Comparison of ENCODE assay signal across 32 mouse cellular contexts in the genomic region with DNA sequence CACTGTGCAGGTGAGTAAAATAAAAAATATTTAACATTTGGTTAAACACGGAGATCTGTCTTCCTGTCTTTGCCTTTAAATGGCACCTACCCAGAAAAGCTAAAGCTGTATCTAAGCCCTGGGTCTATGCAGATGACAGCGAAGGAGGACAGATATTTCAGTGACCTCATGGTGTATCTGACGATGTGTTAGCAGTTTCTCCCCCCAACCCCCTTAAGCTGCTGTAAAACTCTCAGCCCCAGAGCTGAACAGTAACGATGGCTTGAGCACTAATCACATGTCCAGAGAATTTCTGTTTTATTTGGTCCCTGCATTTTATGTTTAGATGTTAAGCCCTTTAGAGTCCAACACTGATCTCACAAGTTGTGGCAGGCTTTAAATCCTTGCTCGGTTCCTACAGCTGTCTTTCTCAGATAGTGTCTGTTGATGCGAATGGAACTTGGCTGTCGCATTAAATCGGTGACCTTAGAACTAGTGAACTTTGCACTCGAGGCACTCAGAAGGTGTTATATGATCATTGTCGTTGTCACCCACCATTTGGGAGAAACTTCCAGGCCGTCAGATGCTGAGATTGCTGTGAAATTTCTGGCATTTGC. TPM values are rescaled to one million over a fixed set of nuclear protein-coding genes. Genes with fewer than 3 reads are reported as not detected.
DNase-seq lines count a peak whose midpoint lies in the region; ATAC-seq and TF ChIP-seq lines count a peak whose summit lies in the region.
"Had no signal": no experiment of that assay in that cellular context is flagged by ENCODE, and none has a peak within 500 bp of the region (broad histone marks: within the 10 kb centered on the region; RNA-seq: fewer than 3 reads in every experiment).

No protein-coding gene starts in this region.

- no peak overlapping the region for H3K4me3 ChIP-seq in heart, embryonic 14.5 days (ENCODE audit: control insufficient read depth in 1 of 2, insufficient read depth in 1 of 2, low read depth in 1 of 2, low read length in 2 of 2)
- no peak overlapping the region for H3K4me3 ChIP-seq in lung, embryonic 16.5 days (ENCODE audit: low read length)
- H3K4me3 ChIP-seq in limb, embryonic 14.5 days (replicated peaks; ENCODE audit: low read length): no peak overlapping the region
- H3K4me3 ChIP-seq: midbrain, embryonic 10.5 days; myocyte; neural tube, embryonic 12.5 days had no signal

- peak; percentile 42 for DNase-seq in heart, adult 11 months
- no peak for DNase-seq in heart, postnatal 4 days
- no peak for DNase-seq in heart, adult 9 months (ENCODE audit: low spot score in 2 of 2)
- no peak for DNase-seq in lung, postnatal 14 days
- DNase-seq in limb, embryonic 14.5 days (ENCODE audit: low spot score): no peak
- no peak for DNase-seq in ovary, adult 18-20 months (ENCODE audit: low spot score)
- DNase-seq: adrenal gland, postnatal 14 days; cerebellum, adult 11 months; cerebellum, adult 9-10 months; gastrocnemius, postnatal 14 days; kidney, adult 9 months; kidney, postnatal 10 days; layer of hippocampus, postnatal 36 days; left cerebral cortex, postnatal 4 days; right cerebral cortex, postnatal 14 days; thymus, postnatal 4 days had no signal

- peak overlapping the region; percentile 37; the same call in 1 of the 2 replicates for H3K4me2 ChIP-seq in heart, embryonic 14.5 days (ENCODE audit: low read length)
- H3K4me2 ChIP-seq in lung, embryonic 16.5 days (ENCODE audit: low read depth, low read length): no peak overlapping the region
- H3K4me2 ChIP-seq in limb, embryonic 14.5 days (replicated peaks; ENCODE audit: low read depth, low read length, severe bottlenecking): no peak overlapping the region
- H3K4me2 ChIP-seq: hindbrain, embryonic 14.5 days; liver, embryonic 11.5 days; neural tube, embryonic 12.5 days had no signal

- no peak for TF ChIP-seq POLR2A in limb, embryonic 14.5 days (IDR thresholded peaks at IDR 0.05; ENCODE audit: borderline replicate concordance, extremely low read depth, insufficient read depth, insufficient read length)

- no peak for ATAC-seq in heart, embryonic 14.5 days (ENCODE audit: insufficient number of reproducible peaks, insufficient read depth, low FRiP score, low read depth)
- peak; percentile 73 for ATAC-seq in lung, embryonic 16.5 days (ENCODE audit: low read depth)
- peak; percentile 63 for ATAC-seq in limb, embryonic 14.5 days (ENCODE audit: low FRiP score, low read depth)
- ATAC-seq: forebrain, embryonic 14.5 days; intestine, postnatal 0 days; Patski had no signal

- 29% methylated on average over 11 of the region's 11 CpGs for WGBS in heart, embryonic 14.5 days
- 34% methylated on average over 11 of the region's 11 CpGs for WGBS in lung, embryonic 16.5 days
- 33% methylated on average over 11 of the region's 11 CpGs for WGBS in limb, embryonic 14.5 days

- no peaks in the 10 kb centered on the region for H3K36me3 ChIP-seq in heart, embryonic 14.5 days (ENCODE audit: control insufficient read depth, insufficient read depth, low read length)
- no peaks in the 10 kb centered on the region for H3K36me3 ChIP-seq in lung, embryonic 16.5 days (ENCODE audit: control insufficient read depth, insufficient read depth, low read length)
- no peaks in the 10 kb centered on the region for H3K36me3 ChIP-seq in limb, embryonic 14.5 days (ENCODE audit: control insufficient read depth, insufficient read depth, low read length)
- H3K36me3 ChIP-seq: midbrain, embryonic 10.5 days; neural tube, embryonic 12.5 days had no signal

- peaks cover 0 to 10% of the 10 kb centered on the region in 2 experiments; a peak in 1 of 4 replicates for H3K4me1 ChIP-seq in heart, embryonic 14.5 days (ENCODE audit: control insufficient read depth in 2 of 2, insufficient read depth in 2 of 2, low read length in 2 of 2)
- 0 out of 2 replicates have a peak, but pooled peaks cover 4% of the 10 kb centered on the region for H3K4me1 ChIP-seq in lung, embryonic 16.5 days (replicated peaks; ENCODE audit: control insufficient read depth, insufficient read depth, low read length)
- peaks cover 6% of the 10 kb centered on the region; the same call in 1 of the 2 replicates for H3K4me1 ChIP-seq in limb, embryonic 14.5 days (ENCODE audit: control insufficient read depth, insufficient read depth, low read length)
- H3K4me1 ChIP-seq: neural tube, embryonic 12.5 days had no signal

- no peaks in the 10 kb centered on the region for H3K9me3 ChIP-seq in heart, embryonic 14.5 days (ENCODE audit: control insufficient read depth, low read length)
- no peaks in the 10 kb centered on the region for H3K9me3 ChIP-seq in lung, embryonic 16.5 days (ENCODE audit: control insufficient read depth, low read length)
- H3K9me3 ChIP-seq in limb, embryonic 14.5 days (ENCODE audit: control insufficient read depth, low read length): no peaks in the 10 kb centered on the region
- H3K9me3 ChIP-seq: midbrain, embryonic 10.5 days; neural tube, embryonic 12.5 days had no signal

- no peaks in the 10 kb centered on the region for H3K27me3 ChIP-seq in heart, embryonic 14.5 days (ENCODE audit: control insufficient read depth, insufficient read depth, low read length)
- H3K27me3 ChIP-seq in lung, embryonic 16.5 days (ENCODE audit: control insufficient read depth, insufficient read depth, low read depth, low read length): no peaks in the 10 kb centered on the region
- H3K27me3 ChIP-seq in limb, embryonic 14.5 days (ENCODE audit: control insufficient read depth, insufficient read depth, low read length): no peaks in the 10 kb centered on the region
- H3K27me3 ChIP-seq: neural tube, embryonic 12.5 days had no signal

- H3K27ac ChIP-seq in heart, embryonic 14.5 days (replicated peaks in 1 of 2; ENCODE audit: control insufficient read depth in 1 of 2, insufficient read depth in 1 of 2, low read depth in 2 of 2, low read length in 2 of 2): no peak overlapping the region
- H3K27ac ChIP-seq in lung, embryonic 16.5 days (ENCODE audit: low read length): no peak overlapping the region
- H3K27ac ChIP-seq in limb, embryonic 14.5 days (replicated peaks; ENCODE audit: low read depth, low read length): no peak overlapping the region
- H3K27ac ChIP-seq: hindbrain, embryonic 14.5 days; midbrain, embryonic 10.5 days; neural tube, embryonic 12.5 days had no signal

- no peak overlapping the region for H3K9ac ChIP-seq in heart, embryonic 14.5 days (ENCODE audit: low read length)
- no peak overlapping the region for H3K9ac ChIP-seq in lung, embryonic 16.5 days (ENCODE audit: low read length)
- no peak overlapping the region for H3K9ac ChIP-seq in limb, embryonic 14.5 days (ENCODE audit: low read depth, low read length, severe bottlenecking)
- H3K9ac ChIP-seq: hindbrain, embryonic 14.5 days; neural tube, embryonic 12.5 days had no signal

RNA-seq across cellular contexts. Expression of a gene that starts 5.4 kb away (rescaled TPM):
- under 1 TPM; 0.29 to 0.36 TPM for total RNA-seq in heart, postnatal 4 days (2021)
- 0.08 and 0.15 TPM in 2 replicates for polyA plus RNA-seq in heart, embryonic 14.5 days (2014; fragmentation: Nextera tagmentation; extraction: Ambion mirVana)
- polyA plus RNA-seq in lung, embryonic 16.5 days (2015; fragmentation: Nextera tagmentation; extraction: Ambion mirVana): 0.11 TPM in 1 of 2 replicates, not detected in the other
- 0.01 TPM in 2 replicates for polyA plus RNA-seq in limb, embryonic 14.5 days (2012; rRNA removed)
- polyA plus RNA-seq in limb, embryonic 14.5 days (2014; fragmentation: Nextera tagmentation; extraction: Ambion mirVana): 0.03 and 0.11 TPM in 2 replicates
- total RNA-seq: gastrocnemius, postnatal 14 days; granulocyte monocyte progenitor cell, adult 5-6 weeks; hematopoietic stem cell, adult 5-6 weeks; megakaryocyte progenitor cell, adult 5-6 weeks had no signal
- polyA plus RNA-seq: myocyte; Patski; small intestine, adult 2 months; stomach, embryonic 14.5 days; thymus, postnatal 0 days had no signal
